Mouse (Mus musculus) lung, adult 2 months (tissue): ENCODE results near the gene Smu1. TPM values are rescaled to one million over a fixed set of nuclear protein-coding genes. Genes with fewer than 3 reads are reported as not detected.

Source experiments
- DNase-seq: peaks from one replicate; pipeline ENCODE4 v3.0.0; 2022
- H3K4me1 ChIP-seq: fragments of 200-500 bp; 2 replicates; pipeline ENCODE4 v1.6.1; 2011; ENCODE audit warnings: low read length; ENCODE audit not compliant: control insufficient read depth, insufficient read depth
- H3K4me3 ChIP-seq: fragments of 200-500 bp; replicated peaks from 2 replicates; pipeline ENCODE3; 2011; ENCODE audit warnings: low read depth, mild to moderate bottlenecking, control low read depth, low read length; ENCODE audit errors: extremely low read depth
- CTCF ChIP-seq: fragments of 200-500 bp; IDR thresholded peaks from 2 replicates; pipeline ENCODE4 v1.5.1; 2011; ENCODE audit warnings: mild to moderate bottlenecking, low read length, control low read depth; ENCODE audit not compliant: insufficient read depth
- POLR2A ChIP-seq: fragments of 200-500 bp; IDR thresholded peaks from 2 replicates; pipeline ENCODE4 v1.6.1; 2011; ENCODE audit warnings: low read depth, mild to moderate bottlenecking, control low read depth, low read length, borderline replicate concordance; ENCODE audit errors: extremely low read depth
- WGBS: fragments of 180-500 bp; shearing (Covaris S2); methylation state at CpG from one replicate; pipeline ENCODE4 v1.1.7; 2018; 5-methylcytosine and 5-hydroxymethylcytosine counted together
- polyA plus RNA-seq: library from polyadenylated mRNA; depleted of rRNA; stranded (reverse); fragments of >200 nt; gene quantifications from 2 replicates; pipeline ENCODE4 v1.2.3, GENCODE M21; 2012; rRNA removed

The Smu1 gene
- polyA plus RNA-seq, 1 experiment: 21.5 TPM

DNA sequence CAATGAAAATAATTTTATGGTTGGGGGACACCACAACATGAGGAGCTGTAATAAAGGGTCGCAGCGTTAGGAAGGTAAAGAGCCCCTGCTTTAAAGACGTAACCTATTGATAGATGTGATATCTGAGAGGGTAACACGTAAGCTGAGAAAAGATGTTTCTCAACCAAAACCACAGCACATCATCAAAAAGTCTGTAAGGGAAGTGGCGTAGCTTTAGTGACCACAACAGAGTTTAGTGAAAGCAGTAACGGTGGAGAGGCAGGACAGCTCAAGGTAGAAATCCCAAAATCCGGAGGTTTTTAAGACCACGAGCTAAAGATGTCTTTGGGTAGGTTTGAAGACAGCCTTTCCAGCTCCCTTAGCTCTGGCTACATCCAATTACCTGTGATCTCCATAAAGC lies 36.8 kb downstream of the Smu1 start:
- no peak for DNase-seq
- H3K4me3 ChIP-seq: no peak overlapping the region
- 87% methylated on average over 8 of the region's 8 CpGs for WGBS
- TF ChIP-seq POLR2A: no peak
- H3K4me1 ChIP-seq: peaks cover 14% of the 10 kb centered on the region

DNA sequence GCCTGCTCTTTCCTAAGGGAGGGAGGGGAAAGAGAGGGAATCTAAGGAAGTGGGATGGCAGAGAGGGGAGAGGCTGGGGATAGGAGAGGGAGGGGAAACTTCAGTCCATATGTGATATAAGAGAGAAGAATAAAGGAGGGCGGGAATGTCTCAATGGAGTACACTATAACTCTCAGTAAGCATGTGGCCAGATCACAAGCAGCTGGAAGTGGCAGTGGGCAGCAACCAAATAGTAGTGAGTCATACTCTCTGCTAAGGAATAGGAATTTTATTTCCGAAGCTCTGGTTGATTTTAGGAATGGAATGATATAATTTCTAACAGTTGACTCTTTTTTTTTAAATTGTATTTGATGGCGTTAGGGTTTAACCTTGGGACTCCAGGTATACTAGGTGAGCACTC lies 40.6 kb downstream of the Smu1 start:
- H3K4me3 ChIP-seq: no peak overlapping the region

DNA sequence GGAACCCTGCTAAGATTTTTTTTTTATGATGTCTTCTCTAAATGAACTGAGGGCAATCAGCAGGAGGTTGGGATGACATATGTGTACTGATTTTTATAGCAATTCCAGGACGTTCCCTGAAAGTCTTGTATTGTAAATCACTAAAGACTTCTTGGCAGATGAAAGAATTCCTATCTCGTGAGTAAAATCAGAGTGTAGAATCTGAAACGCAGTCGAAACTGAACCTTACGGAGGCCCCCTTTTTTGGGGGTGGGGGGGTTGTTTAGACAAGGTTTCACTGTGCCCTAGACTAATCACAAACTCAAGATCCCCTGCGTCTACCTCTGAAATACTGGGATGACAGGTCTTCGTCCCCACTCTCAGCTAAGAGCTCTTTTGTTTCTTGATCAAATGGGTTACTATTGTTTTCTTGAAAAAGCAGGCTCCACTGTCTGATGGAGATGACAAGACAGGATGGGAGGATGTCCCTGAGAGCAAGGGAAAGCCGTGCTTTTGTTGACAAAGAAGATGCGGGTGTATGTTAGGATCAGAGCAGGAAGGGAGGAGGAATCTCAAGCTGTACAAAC lies 53.9 kb downstream of the Smu1 start:
- 8% methylated on average over 9 of the region's 9 CpGs for WGBS
- Histone ChIP-seq H3K4me3 (peak overlapping the region; percentile 17), H3K4me1 (peaks cover 13% of the 10 kb centered on the region)
- TF ChIP-seq POLR2A: no peak
- TF ChIP-seq CTCF: no peak
- DNase-seq: peak; percentile 18

More for the DNA sequence above, 40.6 kb downstream of the Smu1 start:
- DNase-seq: no peak
- 94% methylated on average over 3 of the region's 3 CpGs for WGBS
- TF ChIP-seq POLR2A (no peak), CTCF (no peak)
- peaks cover 9% of the 10 kb centered on the region for H3K4me1 ChIP-seq

DNA sequence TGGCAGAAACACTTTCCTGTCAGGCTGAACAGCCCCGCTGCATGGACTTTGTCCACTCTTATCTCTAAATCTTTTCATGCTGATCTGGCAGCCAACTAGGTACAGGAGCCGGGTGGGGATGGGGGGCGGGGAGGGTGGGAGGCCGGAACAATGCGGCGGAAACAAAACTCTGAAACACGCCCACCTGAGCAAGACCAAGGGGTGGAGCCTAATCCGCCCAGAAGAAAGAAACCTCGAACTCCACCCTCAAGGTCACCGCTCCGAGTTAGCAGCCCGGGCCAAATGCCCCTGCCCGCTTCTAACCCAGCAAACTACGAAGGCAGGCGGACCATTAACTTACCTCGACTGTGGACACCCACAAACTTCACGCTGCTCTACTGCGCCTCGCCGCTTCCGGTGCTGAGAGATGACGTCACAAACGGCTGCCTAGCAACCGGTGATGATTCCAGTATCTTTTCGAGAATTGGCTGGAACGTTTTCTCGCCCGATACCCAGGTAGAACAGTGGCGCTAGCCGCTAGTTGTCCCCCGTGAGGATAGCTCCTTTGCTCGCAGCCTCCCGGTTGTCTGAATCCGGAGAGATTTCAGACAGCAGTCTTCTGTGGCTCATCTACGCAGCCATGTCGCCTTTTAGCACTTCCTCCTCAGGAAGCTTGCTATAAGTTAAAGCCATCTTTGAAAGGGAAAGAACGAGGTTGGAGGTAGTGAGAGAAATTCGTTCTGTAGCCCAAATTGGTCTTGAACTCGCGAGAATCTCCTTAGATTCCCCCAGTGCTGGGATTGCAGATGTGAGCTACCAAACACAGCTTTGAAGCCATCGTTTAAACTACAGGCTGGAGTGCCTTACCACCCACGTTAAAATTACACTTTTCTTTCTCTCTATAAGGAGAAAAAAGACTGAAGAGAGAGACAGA lies 54.7 kb downstream of the Smu1 start, which contains the start of gene Aptx:
Gene Aptx (minus strand): TSS at position 398 of the 913 bp plus-strand sequence.
- peaks cover 13% of the 10 kb centered on the region for H3K4me1 ChIP-seq
- under 1% methylated on average over 42 of the region's 42 CpGs for whole genome bisulfite sequencing
- TF ChIP-seq CTCF: no peak
- TF ChIP-seq POLR2A: peak; percentile 87; the same call in 1 of the 2 replicates
- peak within 1 kb of the TSS; percentile 90 for H3K4me3 ChIP-seq
- DNase-seq: peak; percentile 97

DNA sequence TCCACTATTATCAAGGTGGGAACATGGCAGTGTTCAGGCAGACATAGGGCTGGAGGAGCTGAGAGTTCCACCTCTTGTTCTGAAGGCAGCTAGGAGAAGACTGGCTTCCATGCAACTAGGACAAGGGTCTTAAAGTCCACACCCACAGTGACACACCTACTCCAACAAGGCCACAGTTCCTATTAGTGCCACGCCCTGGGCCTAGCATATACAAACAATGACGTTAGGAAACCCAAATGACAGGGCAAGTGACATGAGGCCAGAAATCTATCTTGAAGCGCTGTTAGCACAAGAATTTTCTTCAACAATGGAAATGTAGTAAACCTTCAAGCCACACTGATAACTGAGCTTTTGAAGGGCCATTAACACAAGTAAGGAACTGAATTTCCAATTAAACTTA lies 55.9 kb downstream of the Smu1 start:
- H3K4me1 ChIP-seq: peaks cover 13% of the 10 kb centered on the region
- H3K4me3 ChIP-seq: no peak overlapping the region
- no peak for DNase-seq
- WGBS: 37% methylated on average over 3 of the region's 3 CpGs
- TF ChIP-seq POLR2A: no peak
- no peak for TF ChIP-seq CTCF

DNA sequence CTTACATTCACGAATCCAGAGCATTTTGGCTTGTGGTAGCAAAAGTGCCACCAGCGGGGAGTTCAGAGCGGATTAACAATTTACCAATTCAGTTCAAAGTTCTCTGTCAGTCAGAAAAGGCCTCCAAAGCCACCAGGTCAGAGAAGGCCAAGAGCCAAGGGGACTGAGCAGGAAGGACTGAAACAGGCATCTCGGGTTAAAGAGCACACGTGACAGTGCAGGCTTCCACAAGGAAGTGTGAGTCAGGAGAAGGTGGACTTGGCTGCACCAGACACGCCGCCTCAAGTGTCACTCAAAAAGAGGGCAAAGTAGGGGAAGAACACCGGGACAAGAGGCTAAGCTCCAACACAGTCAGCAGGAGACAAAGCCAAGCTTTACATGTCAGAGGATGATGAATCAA lies 57.5 kb downstream of the Smu1 start:
- H3K4me1 ChIP-seq: peaks cover 13% of the 10 kb centered on the region
- peak; percentile 40 for DNase-seq
- WGBS: 65% methylated on average over 8 of the region's 8 CpGs
- H3K4me3 ChIP-seq: no peak overlapping the region
- TF ChIP-seq CTCF: no peak
- no peak; the same call in 1 of the 2 replicates for TF ChIP-seq POLR2A

DNA sequence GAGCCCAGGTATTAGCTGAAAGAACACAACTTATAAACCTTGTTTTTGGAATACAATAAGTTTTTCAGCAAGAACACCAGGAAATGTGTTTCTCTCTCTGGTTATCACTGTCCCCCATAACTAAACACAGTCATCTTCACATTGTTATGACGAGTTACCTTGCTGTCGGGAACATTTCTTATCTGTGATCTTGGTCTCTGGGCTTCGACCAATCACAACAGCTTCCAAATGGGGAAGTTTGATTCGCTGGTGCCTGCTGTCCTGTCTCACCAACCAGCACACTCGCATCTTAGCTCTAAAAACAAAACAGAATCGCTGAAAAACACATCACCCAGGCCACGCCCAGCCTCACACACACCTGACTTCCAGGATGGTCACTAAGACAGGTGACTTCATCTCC lies 60.7 kb downstream of the Smu1 start:
- no peak overlapping the region for H3K4me3 ChIP-seq
- no peak for DNase-seq
- WGBS: 72% methylated on average over 7 of the region's 7 CpGs
- peaks cover 4% of the 10 kb centered on the region for H3K4me1 ChIP-seq
- TF ChIP-seq POLR2A (no peak), CTCF (no peak)

DNA sequence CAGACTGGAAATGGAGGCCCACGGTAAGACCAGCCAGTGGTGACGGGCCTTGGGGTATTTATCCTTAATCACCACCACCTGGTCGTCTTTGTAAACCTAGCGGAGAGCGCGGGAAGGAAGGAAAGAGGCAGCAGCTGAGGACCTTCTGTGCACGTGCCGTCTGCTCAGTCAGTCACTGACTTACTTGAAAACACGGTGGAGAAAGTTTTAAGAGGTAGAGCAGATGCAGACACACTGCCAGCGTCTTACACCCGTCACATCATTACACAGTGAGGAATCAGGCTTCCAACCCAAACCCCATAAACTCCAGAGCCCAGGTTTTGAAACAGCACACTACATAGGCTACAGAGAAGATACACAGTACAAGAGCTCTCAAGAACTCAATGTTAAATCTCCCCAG lies 66.6 kb downstream of the Smu1 start:
- WGBS: 88% methylated on average over 11 of the region's 11 CpGs
- no peaks in the 10 kb centered on the region for H3K4me1 ChIP-seq
- H3K4me3 ChIP-seq: no peak overlapping the region
- no peak for DNase-seq
- TF ChIP-seq POLR2A: no peak
- no peak for TF ChIP-seq CTCF

Other genes with a start within 250 kb of the Smu1 start
- gene Aptx, start 54.7 kb downstream of the Smu1 start, polyA plus RNA-seq: 5.5 and 8.3 TPM in 2 replicates
- 5.7 and 8.5 TPM in 2 replicates for gene Dnaja1, start 35.8 kb downstream of the Smu1 start, polyA plus RNA-seq
- gene B4galt1, start 96.1 kb upstream of the Smu1 start, polyA plus RNA-seq: 44.6 and 47.7 TPM in 2 replicates
- 15.6 and 43.5 TPM in 2 replicates for gene Spink4, start 162.1 kb upstream of the Smu1 start, polyA plus RNA-seq
- gene Bag1, start 190.4 kb upstream of the Smu1 start, polyA plus RNA-seq: 123 and 198 TPM in 2 replicates
- 17.3 and 32.0 TPM in 2 replicates for gene Chmp5, start 190.5 kb upstream of the Smu1 start, polyA plus RNA-seq
- gene Nfx1, start 213.0 kb upstream of the Smu1 start, polyA plus RNA-seq: 20.3 and 28.9 TPM in 2 replicates